Mouse (Mus musculus): ENCODE measurements at regions not wholly inside any gene's neighbourhood (a gene's known extent, or its start where the extent isn't known, plus 50 kb on each side); places are given as distances from the start of the nearest gene placed in this dataset.

DNA sequence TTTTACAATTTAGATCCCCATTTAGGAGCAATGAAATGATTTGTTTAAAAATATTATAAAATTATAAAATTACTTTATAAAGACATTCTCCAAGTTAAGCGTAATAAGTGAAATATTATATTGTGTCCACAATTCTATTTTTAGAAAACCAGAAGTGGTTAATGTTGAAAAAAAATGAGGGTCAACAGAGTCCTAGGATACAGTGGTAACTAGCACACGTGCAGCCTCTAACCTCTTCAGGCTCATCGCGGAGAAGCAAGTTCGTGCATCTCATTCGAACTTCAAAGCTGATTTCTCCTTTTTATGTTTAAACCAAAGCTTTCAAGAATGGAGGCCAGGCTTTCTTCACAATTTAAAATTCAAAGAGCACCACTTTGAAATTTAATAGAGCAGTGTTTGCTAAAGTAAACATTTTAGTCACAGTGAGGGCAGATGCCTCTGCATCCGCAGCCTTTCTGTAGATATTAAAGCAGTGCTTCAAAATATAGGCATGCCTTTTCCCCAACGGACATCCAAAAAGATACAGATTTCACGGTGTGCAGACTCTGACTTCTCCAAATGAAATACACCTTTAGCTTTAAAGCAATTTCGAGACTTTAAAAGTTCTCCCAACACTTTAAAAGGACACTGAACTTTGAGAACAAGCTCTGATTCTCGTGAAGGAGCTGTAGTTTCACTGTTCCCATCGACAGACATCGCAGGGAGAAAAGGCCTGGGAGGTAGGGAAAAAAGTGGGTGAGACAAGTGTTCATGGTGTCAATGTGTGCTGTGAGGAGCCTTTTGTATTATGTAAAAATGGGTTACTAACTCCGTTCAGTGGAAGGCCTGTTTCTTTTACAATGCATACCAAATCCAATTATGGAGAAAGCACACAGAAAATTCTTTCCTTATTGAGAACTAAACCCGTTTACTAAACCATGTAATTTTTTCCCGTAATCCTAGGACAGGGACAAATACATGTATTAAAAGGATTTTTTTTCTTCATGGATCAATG, 419.8 kb upstream of the Manea start:
- 16% methylated on average over 16 of the region's 16 CpGs for WGBS
- no peaks in the 10 kb centered on the region for H3K4me1 ChIP-seq
- peak overlapping the region; percentile 45 for H3K4me2 ChIP-seq (replicated peaks)
- H3K9ac ChIP-seq (replicated peaks) = no peak overlapping the region
- H3K36me3 ChIP-seq = no peaks in the 10 kb centered on the region
- no peaks in the 10 kb centered on the region for H3K9me3 ChIP-seq
- peak; percentile 90 for ATAC-seq (ENCODE audit: low FRiP score, low read depth)
- 0 out of 2 replicates have a peak overlapping the region, but pooled peaks have one; percentile 1 for H3K4me3 ChIP-seq
- peaks cover 29% of the 10 kb centered on the region for H3K27me3 ChIP-seq
- no peak overlapping the region for H3K27ac ChIP-seq (replicated peaks)

- no peaks in the 10 kb centered on the region for H3K4me1 ChIP-seq
- H3K4me3 ChIP-seq = no peak overlapping the region
- no peak overlapping the region for H3K27ac ChIP-seq (replicated peaks)
- H3K9me3 ChIP-seq = no peaks in the 10 kb centered on the region
- no peaks in the 10 kb centered on the region for H3K36me3 ChIP-seq
- no peaks in the 10 kb centered on the region for H3K27me3 ChIP-seq
- no peak overlapping the region for H3K4me2 ChIP-seq (replicated peaks)
- H3K9ac ChIP-seq (replicated peaks) = no peak overlapping the region
- ATAC-seq (ENCODE audit: low FRiP score, low read depth) = no peak
- 89% methylated on average over 3 of the region's 3 CpGs for WGBS
Observed at GRCm38 (mm10) chr4:26740815-26741214, 394.1 kb upstream of the Manea start.

DNA sequence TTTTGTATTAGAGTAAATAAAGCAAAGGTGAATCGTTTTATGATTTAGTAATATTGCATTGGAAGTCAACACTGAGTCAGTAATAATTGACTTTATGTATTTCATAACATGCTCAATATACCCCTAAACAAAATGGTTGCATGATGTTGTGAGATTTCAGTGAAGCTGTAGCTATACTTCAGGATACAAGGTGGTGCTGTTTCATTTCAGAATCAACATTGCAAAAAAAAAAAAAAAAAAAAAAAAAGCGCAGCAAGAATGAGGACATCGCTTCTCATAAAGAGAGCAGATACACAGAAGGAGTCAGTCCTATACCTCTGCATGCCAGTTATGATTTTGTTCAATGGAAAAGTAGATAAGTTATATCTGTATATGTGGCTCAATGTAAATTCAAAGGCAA, 389.7 kb upstream of the Manea start:
- no peak overlapping the region for H3K4me2 ChIP-seq (replicated peaks)
- no peak for ATAC-seq (ENCODE audit: low FRiP score, low read depth)
- no peaks in the 10 kb centered on the region for H3K4me1 ChIP-seq
- H3K36me3 ChIP-seq = no peaks in the 10 kb centered on the region
- H3K4me3 ChIP-seq = no peak overlapping the region
- H3K9ac ChIP-seq (replicated peaks) = no peak overlapping the region
- H3K27me3 ChIP-seq = no peaks in the 10 kb centered on the region
- H3K9me3 ChIP-seq = no peaks in the 10 kb centered on the region
- WGBS = 89% methylated on average over 3 of the region's 3 CpGs
- no peak overlapping the region for H3K27ac ChIP-seq (replicated peaks)

DNA sequence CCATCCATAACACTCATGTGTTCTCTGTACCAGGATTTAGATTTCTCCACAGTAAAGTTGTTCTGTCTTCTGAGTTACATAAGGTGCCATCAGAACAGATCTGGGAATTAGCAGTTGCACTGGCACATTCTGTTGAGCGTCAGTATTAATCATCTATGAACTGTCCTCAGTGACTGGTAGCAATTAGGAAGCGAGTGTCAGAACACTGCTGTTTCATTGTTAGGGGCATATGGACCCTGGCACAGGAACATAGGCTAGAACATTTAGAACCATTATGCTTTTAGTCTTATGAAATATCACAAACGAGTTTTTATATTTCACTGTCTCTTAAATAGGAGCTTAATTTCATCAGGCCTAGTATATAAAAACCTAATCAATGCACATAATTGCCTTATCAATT, 367.7 kb upstream of the Manea start:
- Histone ChIP-seq H3K4me1 (no peaks in the 10 kb centered on the region), H3K4me2 (replicated peaks) (no peak overlapping the region), H3K9me3 (no peaks in the 10 kb centered on the region), H3K36me3 (no peaks in the 10 kb centered on the region), H3K9ac (replicated peaks) (no peak overlapping the region), H3K27ac (replicated peaks) (no peak overlapping the region), H3K4me3 (no peak overlapping the region), H3K27me3 (no peaks in the 10 kb centered on the region)
- no peak for ATAC-seq (ENCODE audit: low FRiP score, low read depth)
- 81% methylated on average over 3 of the region's 3 CpGs for WGBS

DNA sequence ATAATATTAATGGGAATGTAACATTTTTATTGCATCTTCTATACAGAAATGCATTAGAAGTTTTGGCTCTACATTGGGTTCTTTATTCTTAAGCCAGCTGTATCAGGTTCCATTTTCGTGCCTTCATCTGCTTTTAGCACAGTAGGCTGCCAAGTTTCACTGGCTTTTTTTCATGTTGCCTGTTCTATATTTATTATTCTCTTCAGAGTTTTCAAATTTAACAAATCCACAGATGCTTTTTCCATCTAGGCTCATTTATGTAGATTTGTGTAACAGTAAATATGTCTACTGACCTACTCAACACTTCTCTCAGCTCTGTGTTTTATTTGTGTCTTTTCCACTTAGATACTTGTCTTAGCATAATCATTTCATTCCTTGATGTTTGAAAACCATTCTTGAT, 363.3 kb upstream of the Manea start:
- no peaks in the 10 kb centered on the region for H3K27me3 ChIP-seq
- H3K9me3 ChIP-seq = no peaks in the 10 kb centered on the region
- H3K4me3 ChIP-seq = no peak overlapping the region
- no peaks in the 10 kb centered on the region for H3K36me3 ChIP-seq
- ATAC-seq (ENCODE audit: low FRiP score, low read depth) = no peak
- no peak overlapping the region for H3K27ac ChIP-seq (replicated peaks)
- no peak overlapping the region for H3K4me2 ChIP-seq (replicated peaks)
- WGBS = 100% methylated on average over 1 of the region's 1 CpGs
- H3K9ac ChIP-seq (replicated peaks) = no peak overlapping the region
- H3K4me1 ChIP-seq = no peaks in the 10 kb centered on the region

DNA sequence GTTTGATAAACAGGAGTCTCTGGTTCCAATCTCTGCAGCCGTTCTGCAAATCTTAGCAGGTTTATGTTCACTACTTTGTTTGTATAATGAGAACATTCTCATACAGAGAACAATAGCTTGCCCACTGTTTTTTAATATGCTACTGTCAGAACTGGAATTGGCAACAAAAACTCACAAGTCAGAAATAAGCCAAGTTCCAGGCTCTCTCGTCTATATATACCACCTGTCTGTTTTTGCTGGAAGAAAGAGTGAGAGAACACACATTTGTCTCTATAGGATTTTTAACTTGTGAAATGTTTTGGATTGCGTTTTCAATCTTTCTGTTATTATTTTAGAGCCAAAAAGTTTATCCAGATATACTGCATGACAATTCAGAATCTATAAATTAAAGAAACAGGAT, 349.3 kb upstream of the Manea start:
- H3K27ac ChIP-seq (replicated peaks) = no peak overlapping the region
- no peaks in the 10 kb centered on the region for H3K36me3 ChIP-seq
- no peak overlapping the region for H3K4me2 ChIP-seq (replicated peaks)
- no peak overlapping the region for H3K9ac ChIP-seq (replicated peaks)
- no peak for ATAC-seq (ENCODE audit: low FRiP score, low read depth)
- no peaks in the 10 kb centered on the region for H3K4me1 ChIP-seq
- WGBS = 69% methylated on average over 3 of the region's 3 CpGs
- H3K27me3 ChIP-seq = no peaks in the 10 kb centered on the region
- H3K9me3 ChIP-seq = no peaks in the 10 kb centered on the region
- H3K4me3 ChIP-seq = no peak overlapping the region

Measured in midbrain, embryonic 12.5 days (tissue).